Mouse (Mus musculus) midbrain, embryonic 14.5 days (tissue): Measurements from ENCODE around the gene Asb10. TPM values are rescaled to one million over a fixed set of nuclear protein-coding genes. Genes with fewer than 3 reads are reported as not detected.

ENCODE experiments used
- ATAC-seq: fragments of 200-750 bp; cut with Nextera tagmentation; 2 replicates; pipeline ENCODE4 v1.8.0; 2017; ENCODE audit warnings: moderate number of reproducible peaks, moderate library complexity; ENCODE audit not compliant: low FRiP score, low TSS enrichment
- DNase-seq: peaks from one replicate; pipeline ENCODE4 v3.0.0-alpha.2; 2015
- H3K27ac ChIP-seq: fragments of 300-500 bp; sonication (generic); replicated peaks from 2 replicates; pipeline ENCODE4 v1.5.1; 2014; ENCODE audit warnings: mild to moderate bottlenecking, low read depth, low read length, moderate library complexity
- H3K27me3 ChIP-seq: fragments of 300-500 bp; sonication (generic); 2 replicates; pipeline ENCODE4 v1.6.1; 2014; ENCODE audit warnings: low read length, control low read depth, mixed read lengths; ENCODE audit not compliant: control insufficient read depth, insufficient read depth
- H3K36me3 ChIP-seq: fragments of 300-500 bp; sonication (generic); 2 replicates; pipeline ENCODE4 v1.6.1; 2014; ENCODE audit warnings: low read length, control low read depth; ENCODE audit not compliant: control insufficient read depth, insufficient read depth
- H3K4me1 ChIP-seq: fragments of 300-500 bp; sonication (generic); 2 replicates; pipeline ENCODE4 v1.6.1; 2014; ENCODE audit warnings: mild to moderate bottlenecking, antibody characterized with exemption, low read length, control low read depth; ENCODE audit not compliant: control insufficient read depth, insufficient read depth
- H3K4me2 ChIP-seq: fragments of 300-500 bp; sonication (generic); 2 replicates; pipeline ENCODE4 v1.6.1; 2014; ENCODE audit warnings: mild to moderate bottlenecking, low read length, moderate library complexity
- H3K4me3 ChIP-seq: fragments of 300-500 bp; sonication (generic); replicated peaks from 2 replicates; pipeline ENCODE4 v1.5.1; 2014; ENCODE audit warnings: low read depth, low read length
- H3K9ac ChIP-seq: fragments of 300-500 bp; sonication (generic); replicated peaks from 2 replicates; pipeline ENCODE4 v1.6.1; 2014; ENCODE audit warnings: mild to moderate bottlenecking, low read length, moderate library complexity
- H3K9me3 ChIP-seq: fragments of 300-500 bp; sonication (generic); 2 replicates; pipeline ENCODE4 v1.6.1; 2016; ENCODE audit warnings: low read length, control low read depth, mixed read lengths; ENCODE audit not compliant: control insufficient read depth
- WGBS: fragments of 180-500 bp; shearing (Covaris S2); extraction: QIAGEN DNeasy Blood & Tissue Kit; methylation state at CpG from one replicate; pipeline ENCODE4 v1.1.7; 2014; 5-methylcytosine and 5-hydroxymethylcytosine counted together
- polyA plus RNA-seq: library from polyadenylated mRNA; unstranded; fragments of >200 nt; fragmentation: Nextera tagmentation; extraction: Ambion mirVana; gene quantifications from 2 replicates; pipeline ENCODE4 v1.2.1, GENCODE M21; 2014

Gene Asb10
- polyA plus RNA-seq: 0.09 and 0.12 TPM in 2 replicates

GRCm38 (mm10) chr5:24540387-24541143 is at the start of gene Asb10:
Asb10 (minus strand) TSS chr5:24540978.
- ATAC-seq (no peak), DNase-seq (peak; percentile 12)
- Histone ChIP-seq H3K27ac (no peak within 1 kb of the TSS), H3K9ac (no peak within 1 kb of the TSS), H3K4me3 (no peak within 1 kb of the TSS), H3K36me3 (no peaks in the 10 kb centered on the region), H3K4me2 (no peak within 1 kb of the TSS), H3K4me1 (0 out of 2 replicates have a peak, but pooled peaks cover 2% of the 10 kb centered on the region), H3K27me3 (no peaks in the 10 kb centered on the region), H3K9me3 (no peaks in the 10 kb centered on the region)
- WGBS: 49% methylated on average over 14 of the region's 14 CpGs

GRCm38 (mm10) chr5:24589511-24590500 is 49.0 kb upstream of the Asb10 start:
- H3K27ac ChIP-seq: no peak overlapping the region
- WGBS: 89% methylated on average over 20 of the region's 20 CpGs
- DNase-seq: no peak
- H3K4me1 ChIP-seq: peaks cover 10% of the 10 kb centered on the region
- no peak overlapping the region for H3K4me2 ChIP-seq
- H3K36me3 ChIP-seq: peaks cover 59% of the 10 kb centered on the region
- H3K4me3 ChIP-seq: no peak overlapping the region
- no peaks in the 10 kb centered on the region for H3K27me3 ChIP-seq
- H3K9me3 ChIP-seq: no peaks in the 10 kb centered on the region
- no peak overlapping the region for H3K9ac ChIP-seq
- no peak for ATAC-seq

DNA sequence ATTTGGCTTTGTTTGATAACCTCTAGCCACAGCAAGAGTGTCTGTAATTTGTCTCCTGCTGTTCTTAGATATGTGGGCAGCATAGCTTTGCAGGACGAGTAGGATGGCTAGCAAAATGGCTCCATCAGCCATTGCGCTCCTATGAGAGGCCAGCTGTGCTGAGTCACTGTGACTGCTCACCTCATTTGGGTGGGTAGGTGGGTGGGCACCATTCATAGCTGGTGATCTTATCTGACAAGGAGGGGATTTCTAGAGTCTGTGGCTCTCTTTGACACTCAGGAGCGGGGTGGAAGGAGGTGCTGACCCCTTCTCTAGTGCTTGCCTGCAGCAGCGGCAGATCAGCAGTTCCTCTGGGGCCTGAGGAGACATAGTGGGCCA is 46.4 kb upstream of the Asb10 start:
- Histone ChIP-seq H3K27me3 (no peaks in the 10 kb centered on the region), H3K9me3 (no peaks in the 10 kb centered on the region), H3K4me3 (peak overlapping the region; percentile 81), H3K36me3 (peaks cover 33% of the 10 kb centered on the region), H3K4me2 (peak overlapping the region; percentile 81), H3K4me1 (peaks cover 10% of the 10 kb centered on the region), H3K27ac (peak overlapping the region; percentile 83), H3K9ac (peak overlapping the region; percentile 86)
- ATAC-seq: no peak
- no peak for DNase-seq
- WGBS: 39% methylated on average over 4 of the region's 4 CpGs

GRCm38 (mm10) chr5:24586547-24587199 is 45.9 kb upstream of the Asb10 start, which contains the start of gene Chpf2:
Chpf2 (plus strand) TSS chr5:24586741.
- H3K9me3 ChIP-seq: no peaks in the 10 kb centered on the region
- peak; percentile 88 for ATAC-seq
- peak within 1 kb of the TSS; percentile 81 for H3K4me2 ChIP-seq
- H3K36me3 ChIP-seq: peaks cover 28% of the 10 kb centered on the region
- no peaks in the 10 kb centered on the region for H3K27me3 ChIP-seq
- WGBS: 0% methylated on average over 41 of the region's 43 CpGs
- peak within 1 kb of the TSS; percentile 83 for H3K27ac ChIP-seq
- peak; percentile 93 for DNase-seq
- H3K4me3 ChIP-seq: peak within 1 kb of the TSS; percentile 81
- H3K9ac ChIP-seq: peak within 1 kb of the TSS; percentile 86
- peaks cover 10% of the 10 kb centered on the region for H3K4me1 ChIP-seq

- no peaks in the 10 kb centered on the region for H3K27me3 ChIP-seq
- DNase-seq: no peak
- peak overlapping the region; percentile 83 for H3K27ac ChIP-seq
- H3K4me2 ChIP-seq: peak overlapping the region; percentile 81
- peak overlapping the region; percentile 81 for H3K4me3 ChIP-seq
- peaks cover 22% of the 10 kb centered on the region for H3K36me3 ChIP-seq
- peak; percentile 32; the same call in 1 of the 2 replicates for ATAC-seq
- H3K9me3 ChIP-seq: no peaks in the 10 kb centered on the region
- 8% methylated on average over 8 of the region's 8 CpGs for WGBS
- peak overlapping the region; percentile 86 for H3K9ac ChIP-seq
- peaks cover 10% of the 10 kb centered on the region for H3K4me1 ChIP-seq
Measured at GRCm38 (mm10) chr5:24586106-24586505, 45.3 kb upstream of the Asb10 start.

- Histone ChIP-seq H3K9me3 (no peaks in the 10 kb centered on the region), H3K4me1 (peaks cover 8% of the 10 kb centered on the region), H3K27ac (no peak overlapping the region), H3K36me3 (peaks cover 18% of the 10 kb centered on the region), H3K9ac (peak overlapping the region; percentile 48; the same call in 1 of the 2 replicates), H3K4me3 (peak overlapping the region; percentile 79), H3K27me3 (no peaks in the 10 kb centered on the region), H3K4me2 (peak overlapping the region; percentile 68)
- DNase-seq (no peak), ATAC-seq (no peak)
- 73% methylated on average over 6 of the region's 6 CpGs for WGBS
Measured at GRCm38 (mm10) chr5:24578109-24578963, 37.6 kb upstream of the Asb10 start.

- no peaks in the 10 kb centered on the region for H3K27me3 ChIP-seq
- H3K4me1 ChIP-seq: peaks cover 8% of the 10 kb centered on the region
- ATAC-seq: peak; percentile 97
- H3K4me3 ChIP-seq: peak within 1 kb of the TSS; percentile 79
- under 1% methylated on average over 48 of the region's 48 CpGs for WGBS
- H3K9ac ChIP-seq: peak within 1 kb of the TSS; percentile 67
- H3K9me3 ChIP-seq: no peaks in the 10 kb centered on the region
- DNase-seq: peak; percentile 100
- H3K27ac ChIP-seq: peak within 1 kb of the TSS; percentile 73
- H3K4me2 ChIP-seq: peak within 1 kb of the TSS; percentile 85
- H3K36me3 ChIP-seq: peaks cover 28% of the 10 kb centered on the region
Measured at GRCm38 (mm10) chr5:24577183-24577929, 36.6 kb upstream of the Asb10 start, which contains the start of gene Abcf2. Abcf2 (minus strand) TSS chr5:24577467.
